ENCODE assay signal across 9 mouse cellular contexts in genomic region chr11:120905430-120905873, GRCm38 (mm10). TPM values are rescaled to one million over a fixed set of nuclear protein-coding genes. Genes with fewer than 3 reads are reported as not detected.
DNase-seq lines count a peak whose midpoint lies in the region; ATAC-seq and TF ChIP-seq lines count a peak whose summit lies in the region.
"Had no signal": no experiment of that assay in that cellular context is flagged by ENCODE, and none has a peak within 500 bp of the region (broad histone marks: within the 10 kb centered on the region; RNA-seq: fewer than 3 reads in every experiment).

No protein-coding gene starts in this region.

- H3K4me3 ChIP-seq in embryonic facial prominence, embryonic 14.5 days (ENCODE audit: low read depth, low read length), result no peak overlapping the region
- no peak overlapping the region for H3K4me3 ChIP-seq in heart, embryonic 15.5 days
- no peak overlapping the region for H3K4me3 ChIP-seq in liver, embryonic 15.5 days (replicated peaks)
- no peak overlapping the region for H3K4me3 ChIP-seq in thymus, adult 2 months (ENCODE audit: control insufficient read depth, insufficient read depth, low read length)
- H3K4me3 ChIP-seq: limb, embryonic 15.5 days had no signal

- no peak overlapping the region for H3K27ac ChIP-seq in embryonic facial prominence, embryonic 14.5 days (replicated peaks; ENCODE audit: low read depth, low read length)
- no peak overlapping the region for H3K27ac ChIP-seq in heart, embryonic 15.5 days
- H3K27ac ChIP-seq in liver, embryonic 15.5 days (replicated peaks), result no peak overlapping the region
- H3K27ac ChIP-seq in thymus, adult 2 months (ENCODE audit: control insufficient read depth, insufficient read depth, low read length), result no peak overlapping the region
- H3K27ac ChIP-seq: limb, embryonic 15.5 days had no signal

- peak; percentile 90 for TF ChIP-seq CTCF in thymus, adult 2 months (IDR thresholded peaks at IDR 0.05; ENCODE audit: borderline replicate concordance, control insufficient read depth, extremely low read depth, insufficient read depth, low read length, poor library complexity)

- H3K4me2 ChIP-seq in embryonic facial prominence, embryonic 14.5 days (ENCODE audit: low read depth, low read length), result no peak overlapping the region
- no peak overlapping the region for H3K4me2 ChIP-seq in heart, embryonic 15.5 days
- no peak overlapping the region for H3K4me2 ChIP-seq in liver, embryonic 15.5 days
- H3K4me2 ChIP-seq: limb, embryonic 15.5 days had no signal

- no peaks in the 10 kb centered on the region for H3K9me3 ChIP-seq in embryonic facial prominence, embryonic 14.5 days (ENCODE audit: control insufficient read depth, low read length)
- H3K9me3 ChIP-seq in heart, embryonic 15.5 days (replicated peaks), result no peaks in the 10 kb centered on the region
- H3K9me3 ChIP-seq in liver, embryonic 15.5 days (replicated peaks), result no peaks in the 10 kb centered on the region
- H3K9me3 ChIP-seq: limb, embryonic 15.5 days had no signal

- peak; percentile 82 for DNase-seq in CD4-positive helper T cell, adult 2 months (ENCODE audit: low read depth, low spot score)
- peak; percentile 85 for DNase-seq in adrenal gland, postnatal 10 days
- peak; percentile 85 for DNase-seq in embryonic facial prominence, embryonic 14.5 days (ENCODE audit: low spot score)
- DNase-seq in kidney, postnatal 36 days, result peak; percentile 80 to 91
- DNase-seq in ovary, adult 18-20 months (ENCODE audit: low spot score), result peak; percentile 56
- peak; percentile 79 for DNase-seq in thymus, adult 2 months

- H3K36me3 ChIP-seq in embryonic facial prominence, embryonic 14.5 days (ENCODE audit: control insufficient read depth, insufficient read depth, low read length), result peaks cover 9% of the 10 kb centered on the region
- no peaks in the 10 kb centered on the region for H3K36me3 ChIP-seq in heart, embryonic 15.5 days
- no peaks in the 10 kb centered on the region for H3K36me3 ChIP-seq in liver, embryonic 15.5 days (replicated peaks)
- no peaks in the 10 kb centered on the region for H3K36me3 ChIP-seq in thymus, adult 2 months (ENCODE audit: control insufficient read depth, insufficient read depth, low read length)

- peak; percentile 80 for ATAC-seq in embryonic facial prominence, embryonic 14.5 days (ENCODE audit: low read depth)
- peak; percentile 55 for ATAC-seq in heart, embryonic 15.5 days (replicated peaks; ENCODE audit: insufficient number of reproducible peaks, insufficient read depth, low FRiP score, low read depth)
- ATAC-seq in liver, embryonic 15.5 days (ENCODE audit: insufficient read depth), result peak; percentile 40; the same call in 1 of the 2 replicates

- H3K4me1 ChIP-seq in embryonic facial prominence, embryonic 14.5 days (ENCODE audit: control insufficient read depth, insufficient read depth, low read length), result no peaks in the 10 kb centered on the region
- H3K4me1 ChIP-seq in heart, embryonic 15.5 days (replicated peaks), result 0 out of 2 replicates have a peak, but pooled peaks cover 5% of the 10 kb centered on the region
- peaks cover 42% of the 10 kb centered on the region for H3K4me1 ChIP-seq in liver, embryonic 15.5 days (replicated peaks)
- peaks cover 4% of the 10 kb centered on the region; the same call in 1 of the 2 replicates for H3K4me1 ChIP-seq in thymus, adult 2 months (replicated peaks; ENCODE audit: control insufficient read depth, insufficient read depth, low read length)
- H3K4me1 ChIP-seq: limb, embryonic 15.5 days had no signal

- no peak overlapping the region for H3K9ac ChIP-seq in embryonic facial prominence, embryonic 14.5 days (ENCODE audit: low read depth, low read length)
- no peak overlapping the region for H3K9ac ChIP-seq in heart, embryonic 15.5 days
- H3K9ac ChIP-seq in liver, embryonic 15.5 days, result no peak overlapping the region
- H3K9ac ChIP-seq: limb, embryonic 15.5 days had no signal

- H3K27me3 ChIP-seq in embryonic facial prominence, embryonic 14.5 days (replicated peaks; ENCODE audit: control insufficient read depth, insufficient read depth, low read length), result no peaks in the 10 kb centered on the region
- no peaks in the 10 kb centered on the region for H3K27me3 ChIP-seq in heart, embryonic 15.5 days
- no peaks in the 10 kb centered on the region for H3K27me3 ChIP-seq in liver, embryonic 15.5 days
- H3K27me3 ChIP-seq in thymus, adult 2 months (ENCODE audit: control insufficient read depth, insufficient read depth, low read length), result no peaks in the 10 kb centered on the region
- H3K27me3 ChIP-seq: limb, embryonic 15.5 days had no signal

- no peak for TF ChIP-seq POLR2A in thymus, adult 2 months (IDR thresholded peaks at IDR 0.05; ENCODE audit: control insufficient read depth, extremely low read depth, insufficient read depth, low read length, poor library complexity)

- WGBS in embryonic facial prominence, embryonic 14.5 days, result 13% methylated on average over 1 of the region's 1 CpGs
- 0% methylated on average over 1 of the region's 1 CpGs for WGBS in heart, embryonic 15.5 days
- WGBS in liver, embryonic 15.5 days (ENCODE audit: insufficient replicate concordance), result 16% methylated on average over 1 of the region's 1 CpGs
- WGBS in thymus, adult 2 months, result 11% methylated on average over 1 of the region's 1 CpGs

RNA-seq across cellular contexts. Expression of gene Ccdc57, which starts 27.2 kb away (rescaled TPM):
- total RNA-seq in adrenal gland, postnatal 10 days (2021), result 10 to 100 TPM in 1 of 2 experiments, 1 to 10 TPM in 1; 8.4 to 10.8 TPM
- 4.6 and 5.5 TPM in 2 replicates for polyA plus RNA-seq in embryonic facial prominence, embryonic 14.5 days (2014; fragmentation: Nextera tagmentation; extraction: Ambion mirVana)
- 3.5 and 4.5 TPM in 2 replicates for polyA plus RNA-seq in heart, embryonic 15.5 days (2015; fragmentation: Nextera tagmentation; extraction: Ambion mirVana)
- polyA plus RNA-seq in liver, embryonic 15.5 days (2015; fragmentation: Nextera tagmentation; extraction: Ambion mirVana), result 1.8 TPM in 2 replicates
- 1.6 and 1.7 TPM in 2 replicates for polyA plus RNA-seq in thymus, adult 2 months (2012; rRNA removed)

RNA-seq across cellular contexts. Expression of gene Slc16a3, which starts 42.8 kb away (rescaled TPM):
- total RNA-seq in adrenal gland, postnatal 10 days (2021), result 10 to 100 TPM; 10.4 to 11.6 TPM
- 35.2 and 39.9 TPM in 2 replicates for polyA plus RNA-seq in embryonic facial prominence, embryonic 14.5 days (2014; fragmentation: Nextera tagmentation; extraction: Ambion mirVana)
- polyA plus RNA-seq in heart, embryonic 15.5 days (2015; fragmentation: Nextera tagmentation; extraction: Ambion mirVana), result 158 and 159 TPM in 2 replicates
- polyA plus RNA-seq in liver, embryonic 15.5 days (2015; fragmentation: Nextera tagmentation; extraction: Ambion mirVana), result 73.5 and 82.2 TPM in 2 replicates
- polyA plus RNA-seq in thymus, adult 2 months (2012; rRNA removed), result 8.0 and 8.5 TPM in 2 replicates
